Mouse (Mus musculus) E14TG2a.4 (cell line): ENCODE measurements at regions not wholly inside any gene's neighbourhood (a gene's known extent, or its start where the extent isn't known, plus 50 kb on each side); places are given as distances from the start of the nearest gene placed in this dataset.
A peak's percentile ranks its signal among the peaks of the same experiment; 100 is the strongest.

Experiments used
- H3K27me3 ChIP-seq: 2 replicates; pipeline ENCODE4 v1.6.1; 2014; ENCODE audit warnings: low read length, control low read depth; ENCODE audit not compliant: insufficient read depth
- H3K36me3 ChIP-seq: 2 replicates; pipeline ENCODE4 v1.6.1; 2014; ENCODE audit warnings: low read length, control low read depth; ENCODE audit not compliant: insufficient read depth
- H3K4me1 ChIP-seq: replicated peaks from 2 replicates; pipeline ENCODE4 v1.6.1; 2014; ENCODE audit warnings: low read depth, low read length, control low read depth
- H3K4me3 ChIP-seq: replicated peaks from 2 replicates; pipeline ENCODE4 v1.5.1; 2014; ENCODE audit warnings: mild to moderate bottlenecking, low read length
- H3K9me3 ChIP-seq: 2 replicates; pipeline ENCODE4 v1.6.1; 2014; ENCODE audit warnings: low read length, control low read depth
- CTCF ChIP-seq: conservative IDR thresholded peaks from 2 replicates; pipeline ENCODE4 v1.5.1; 2014; ENCODE audit warnings: low read length
- NANOG ChIP-seq: IDR thresholded peaks from 2 replicates; pipeline ENCODE4 v1.6.1; 2014; ENCODE audit warnings: borderline replicate concordance, low read length, mixed read lengths
- POU5F1 ChIP-seq: IDR thresholded peaks from 2 replicates; pipeline ENCODE4 v1.6.1; 2014; ENCODE audit warnings: low read length, borderline replicate concordance

- TF ChIP-seq POU5F1, result no peak
- TF ChIP-seq CTCF, result no peak
- no peak for TF ChIP-seq NANOG
- Histone ChIP-seq H3K36me3 (no peaks in the 10 kb centered on the region), H3K4me3 (no peak overlapping the region), H3K27me3 (no peaks in the 10 kb centered on the region; the same call in 1 of the 2 replicates), H3K4me1 (no peaks in the 10 kb centered on the region), H3K9me3 (no peaks in the 10 kb centered on the region)
These were observed 629.8 kb upstream of the Cypt12 start for GRCm38 (mm10) chr3:17318450-17318849.

GRCm38 (mm10) chr3:17319213-17319612 lies 629.0 kb upstream of the Cypt12 start:
- TF ChIP-seq NANOG (no peak), CTCF (peak; percentile 16; the same call in 1 of the 2 replicates)

GRCm38 (mm10) chr3:17319931-17320330 lies 628.3 kb upstream of the Cypt12 start:
- H3K36me3 ChIP-seq, result no peaks in the 10 kb centered on the region
- TF ChIP-seq CTCF, result no peak
- TF ChIP-seq NANOG, result no peak
- H3K4me3 ChIP-seq, result no peak overlapping the region
- no peaks in the 10 kb centered on the region for H3K9me3 ChIP-seq
- H3K27me3 ChIP-seq, result no peaks in the 10 kb centered on the region; the same call in 1 of the 2 replicates
- no peaks in the 10 kb centered on the region for H3K4me1 ChIP-seq

More at GRCm38 (mm10) chr3:17319213-17319612, 629.0 kb upstream of the Cypt12 start:
- Histone ChIP-seq H3K27me3 (no peaks in the 10 kb centered on the region; the same call in 1 of the 2 replicates), H3K36me3 (no peaks in the 10 kb centered on the region), H3K9me3 (no peaks in the 10 kb centered on the region), H3K4me3 (no peak overlapping the region), H3K4me1 (no peaks in the 10 kb centered on the region)

- Histone ChIP-seq H3K9me3 (no peaks in the 10 kb centered on the region), H3K4me3 (no peak overlapping the region), H3K27me3 (no peaks in the 10 kb centered on the region; the same call in 1 of the 2 replicates), H3K36me3 (no peaks in the 10 kb centered on the region), H3K4me1 (no peaks in the 10 kb centered on the region)
- TF ChIP-seq NANOG (no peak), POU5F1 (no peak), CTCF (no peak)
These were observed 625.9 kb upstream of the Cypt12 start for GRCm38 (mm10) chr3:17322266-17322665.

- no peaks in the 10 kb centered on the region for H3K4me1 ChIP-seq
- no peaks in the 10 kb centered on the region for H3K36me3 ChIP-seq
- TF ChIP-seq NANOG (no peak), CTCF (no peak)
- H3K27me3 ChIP-seq, result no peaks in the 10 kb centered on the region; the same call in 1 of the 2 replicates
- H3K4me3 ChIP-seq, result no peak overlapping the region
- H3K9me3 ChIP-seq, result no peaks in the 10 kb centered on the region
These were observed 623.4 kb upstream of the Cypt12 start for GRCm38 (mm10) chr3:17324816-17325215.

- no peak overlapping the region for H3K4me3 ChIP-seq
- no peaks in the 10 kb centered on the region for H3K36me3 ChIP-seq
These were observed 622.4 kb upstream of the Cypt12 start for GRCm38 (mm10) chr3:17325821-17326220.

GRCm38 (mm10) chr3:17326292-17326691 lies 621.9 kb upstream of the Cypt12 start:
- Histone ChIP-seq H3K36me3 (no peaks in the 10 kb centered on the region), H3K9me3 (no peaks in the 10 kb centered on the region), H3K4me1 (no peaks in the 10 kb centered on the region), H3K27me3 (no peaks in the 10 kb centered on the region), H3K4me3 (no peak overlapping the region)
- TF ChIP-seq CTCF, result no peak
- no peak for TF ChIP-seq POU5F1
- no peak for TF ChIP-seq NANOG

More at GRCm38 (mm10) chr3:17325821-17326220, 622.4 kb upstream of the Cypt12 start:
- no peaks in the 10 kb centered on the region for H3K27me3 ChIP-seq
- TF ChIP-seq POU5F1 (no peak), CTCF (no peak), NANOG (no peak)
- H3K9me3 ChIP-seq, result no peaks in the 10 kb centered on the region
- H3K4me1 ChIP-seq, result no peaks in the 10 kb centered on the region

GRCm38 (mm10) chr3:17326774-17327173 lies 621.4 kb upstream of the Cypt12 start:
- no peaks in the 10 kb centered on the region for H3K9me3 ChIP-seq
- H3K27me3 ChIP-seq, result no peaks in the 10 kb centered on the region
- TF ChIP-seq POU5F1 (no peak), CTCF (no peak), NANOG (no peak)

GRCm38 (mm10) chr3:17327706-17328105 lies 620.5 kb upstream of the Cypt12 start:
- H3K27me3 ChIP-seq, result no peaks in the 10 kb centered on the region
- no peak overlapping the region for H3K4me3 ChIP-seq
- no peak for TF ChIP-seq CTCF
- no peak for TF ChIP-seq NANOG
- no peak for TF ChIP-seq POU5F1
- no peaks in the 10 kb centered on the region for H3K4me1 ChIP-seq
- H3K9me3 ChIP-seq, result no peaks in the 10 kb centered on the region
- H3K36me3 ChIP-seq, result no peaks in the 10 kb centered on the region

More at GRCm38 (mm10) chr3:17326774-17327173, 621.4 kb upstream of the Cypt12 start:
- Histone ChIP-seq H3K36me3 (no peaks in the 10 kb centered on the region), H3K4me1 (no peaks in the 10 kb centered on the region), H3K4me3 (no peak overlapping the region)
